21 mouse cellular contexts compared by ENCODE assay signal in genomic region chr2:18794261-18794660, GRCm38 (mm10).
"Had no signal": no experiment of that assay in that cellular context is flagged by ENCODE, and none has a peak within 500 bp of the region (broad histone marks: within the 10 kb centered on the region; RNA-seq: fewer than 3 reads in every experiment).

No protein-coding gene starts in this region.

- H3K9me3 ChIP-seq: limb, embryonic 10.5 days; limb, embryonic 13.5 days; liver, embryonic 12.5 days; liver, embryonic 15.5 days; lung, embryonic 15.5 days; megakaryocyte, embryonic 14.5 days; midbrain, embryonic 10.5 days; midbrain, embryonic 13.5 days had no signal

- H3K27ac ChIP-seq: layer of hippocampus, adult 2 months; limb, embryonic 10.5 days; limb, embryonic 13.5 days; liver, embryonic 12.5 days; liver, embryonic 15.5 days; lung, embryonic 15.5 days; midbrain, embryonic 10.5 days; midbrain, embryonic 13.5 days; stomach, postnatal 0 days had no signal

- H3K4me3 ChIP-seq: layer of hippocampus, adult 2 months; limb, embryonic 10.5 days; limb, embryonic 13.5 days; liver, embryonic 12.5 days; liver, embryonic 15.5 days; lung, embryonic 15.5 days; megakaryocyte, embryonic 14.5 days; midbrain, embryonic 10.5 days; midbrain, embryonic 13.5 days had no signal

- H3K36me3 ChIP-seq: limb, embryonic 10.5 days; limb, embryonic 13.5 days; liver, embryonic 12.5 days; liver, embryonic 15.5 days; lung, embryonic 15.5 days; midbrain, embryonic 10.5 days; midbrain, embryonic 13.5 days had no signal

- H3K4me1 ChIP-seq: liver, embryonic 12.5 days; liver, embryonic 15.5 days had no signal

- DNase-seq: kidney, adult 9 months; kidney, postnatal 25 days; layer of hippocampus, adult 9-11 months; liver; lung, adult 18-20 months; lung, postnatal 10 days; lung, postnatal 36 days; right cerebral cortex, adult 18-20 months; right cerebral cortex, postnatal 14 days; right cerebral cortex, postnatal 4 days; thymus, postnatal 36 days had no signal
